Mouse (Mus musculus) hindbrain, embryonic 15.5 days (tissue): ENCODE results near the gene Ctla4. TPM values are rescaled to one million over a fixed set of nuclear protein-coding genes. Genes with fewer than 3 reads are reported as not detected.

ENCODE experiments used
- ATAC-seq: fragments of 200-750 bp; cut with Nextera tagmentation; 2 replicates; pipeline ENCODE4 v1.8.0; 2017; ENCODE audit warnings: low read depth, moderate number of reproducible peaks, moderate TSS enrichment; ENCODE audit not compliant: low FRiP score
- H3K27ac ChIP-seq: fragments of 300-500 bp; sonication (generic); replicated peaks from 2 replicates; pipeline ENCODE4 v1.5.1; 2015; ENCODE audit warnings: mild to moderate bottlenecking, inconsistent platforms
- H3K27me3 ChIP-seq: fragments of 300-500 bp; sonication (generic); 2 replicates; pipeline ENCODE4 v1.6.1; 2015; ENCODE audit warnings: control low read depth, inconsistent platforms
- H3K36me3 ChIP-seq: fragments of 300-500 bp; sonication (generic); 2 replicates; pipeline ENCODE4 v1.6.1; 2015; ENCODE audit warnings: control low read depth, inconsistent platforms
- H3K4me1 ChIP-seq: fragments of 300-500 bp; sonication (generic); replicated peaks from 2 replicates; pipeline ENCODE4 v1.6.1; 2015; ENCODE audit warnings: control low read depth, inconsistent platforms
- H3K4me2 ChIP-seq: fragments of 300-500 bp; sonication (generic); 2 replicates; pipeline ENCODE4 v1.6.1; 2015; ENCODE audit warnings: moderate library complexity, mild to moderate bottlenecking, inconsistent platforms
- H3K4me3 ChIP-seq: fragments of 300-500 bp; sonication (generic); 2 replicates; pipeline ENCODE4 v1.5.1; 2015; ENCODE audit warnings: mild to moderate bottlenecking, inconsistent platforms
- H3K9ac ChIP-seq: fragments of 300-500 bp; sonication (generic); 2 replicates; pipeline ENCODE4 v1.6.1; 2015; ENCODE audit warnings: inconsistent platforms
- H3K9me3 ChIP-seq: fragments of 300-500 bp; sonication (generic); 2 replicates; pipeline ENCODE4 v1.6.1; 2016; ENCODE audit warnings: control low read depth, inconsistent platforms
- WGBS: fragments of 180-500 bp; shearing (Covaris S2); methylation state at CpG from one replicate; pipeline ENCODE4 v1.1.7; 2015; 5-methylcytosine and 5-hydroxymethylcytosine counted together
- polyA plus RNA-seq: library from polyadenylated mRNA; unstranded; fragments of >200 nt; fragmentation: Nextera tagmentation; extraction: Ambion mirVana; gene quantifications from 2 replicates; pipeline ENCODE4 v1.2.1, GENCODE M21; 2015

The Ctla4 gene
- polyA plus RNA-seq, 1 experiment from 2014 or later: not detected

GRCm38 (mm10) chr1:60936963-60937711, 50.3 kb downstream of the Ctla4 start:
- no peak for ATAC-seq
- Histone ChIP-seq H3K27me3 (no peaks in the 10 kb centered on the region), H3K27ac (no peak overlapping the region), H3K9me3 (no peaks in the 10 kb centered on the region), H3K4me1 (peaks cover 10% of the 10 kb centered on the region), H3K4me2 (no peak overlapping the region), H3K9ac (no peak overlapping the region), H3K36me3 (no peaks in the 10 kb centered on the region), H3K4me3 (no peak overlapping the region)
- 85% methylated on average over 6 of the region's 6 CpGs for WGBS

- Histone ChIP-seq H3K27me3 (no peaks in the 10 kb centered on the region), H3K9me3 (no peaks in the 10 kb centered on the region), H3K4me3 (no peak overlapping the region), H3K9ac (no peak overlapping the region), H3K36me3 (no peaks in the 10 kb centered on the region), H3K4me2 (no peak overlapping the region), H3K4me1 (peaks cover 10% of the 10 kb centered on the region), H3K27ac (no peak overlapping the region)
- 82% methylated on average over 2 of the region's 2 CpGs for WGBS
- no peak for ATAC-seq
Measured at GRCm38 (mm10) chr1:60938256-60938655, 51.5 kb downstream of the Ctla4 start.

GRCm38 (mm10) chr1:60938974-60939373, 52.2 kb downstream of the Ctla4 start:
- 89% methylated on average over 5 of the region's 5 CpGs for WGBS

GRCm38 (mm10) chr1:60940023-60940422, 53.2 kb downstream of the Ctla4 start:
- Histone ChIP-seq H3K27ac (no peak overlapping the region), H3K27me3 (no peaks in the 10 kb centered on the region), H3K36me3 (no peaks in the 10 kb centered on the region), H3K4me3 (no peak overlapping the region), H3K4me2 (no peak overlapping the region), H3K4me1 (peaks cover 10% of the 10 kb centered on the region), H3K9me3 (no peaks in the 10 kb centered on the region), H3K9ac (no peak overlapping the region)
- no peak for ATAC-seq
- WGBS: 81% methylated on average over 3 of the region's 3 CpGs

More at GRCm38 (mm10) chr1:60938974-60939373, 52.2 kb downstream of the Ctla4 start:
- Histone ChIP-seq H3K9me3 (no peaks in the 10 kb centered on the region), H3K36me3 (no peaks in the 10 kb centered on the region), H3K27ac (no peak overlapping the region), H3K9ac (no peak overlapping the region), H3K4me3 (no peak overlapping the region), H3K27me3 (no peaks in the 10 kb centered on the region), H3K4me1 (peaks cover 10% of the 10 kb centered on the region), H3K4me2 (no peak overlapping the region)
- ATAC-seq: no peak

GRCm38 (mm10) chr1:60940620-60941019, 53.8 kb downstream of the Ctla4 start:
- 97% methylated on average over 1 of the region's 1 CpGs for WGBS
- Histone ChIP-seq H3K9ac (no peak overlapping the region), H3K36me3 (no peaks in the 10 kb centered on the region), H3K27me3 (no peaks in the 10 kb centered on the region), H3K4me2 (no peak overlapping the region), H3K27ac (no peak overlapping the region), H3K9me3 (no peaks in the 10 kb centered on the region), H3K4me3 (no peak overlapping the region), H3K4me1 (peaks cover 10% of the 10 kb centered on the region)
- no peak for ATAC-seq

GRCm38 (mm10) chr1:60941056-60942048, 54.6 kb downstream of the Ctla4 start:
- H3K9me3 ChIP-seq: no peaks in the 10 kb centered on the region
- H3K9ac ChIP-seq: no peak overlapping the region
- H3K4me2 ChIP-seq: no peak overlapping the region
- peaks cover 3% of the 10 kb centered on the region for H3K4me1 ChIP-seq
- H3K27me3 ChIP-seq: no peaks in the 10 kb centered on the region
- WGBS: 92% methylated on average over 5 of the region's 5 CpGs
- H3K4me3 ChIP-seq: no peak overlapping the region
- H3K36me3 ChIP-seq: no peaks in the 10 kb centered on the region
- H3K27ac ChIP-seq: no peak overlapping the region
- ATAC-seq: no peak

- Histone ChIP-seq H3K9ac (no peak overlapping the region), H3K36me3 (no peaks in the 10 kb centered on the region), H3K4me2 (no peak overlapping the region), H3K4me1 (no peaks in the 10 kb centered on the region), H3K27me3 (no peaks in the 10 kb centered on the region), H3K4me3 (no peak overlapping the region), H3K9me3 (no peaks in the 10 kb centered on the region), H3K27ac (no peak overlapping the region)
- 90% methylated on average over 2 of the region's 2 CpGs for WGBS
- ATAC-seq: no peak
Measured at GRCm38 (mm10) chr1:60942921-60943320, 56.1 kb downstream of the Ctla4 start.

- Histone ChIP-seq H3K27ac (no peak overlapping the region), H3K36me3 (no peaks in the 10 kb centered on the region), H3K4me2 (no peak overlapping the region), H3K27me3 (no peaks in the 10 kb centered on the region), H3K4me1 (no peaks in the 10 kb centered on the region), H3K9me3 (no peaks in the 10 kb centered on the region), H3K4me3 (no peak overlapping the region), H3K9ac (no peak overlapping the region)
- no peak for ATAC-seq
- 76% methylated on average over 8 of the region's 8 CpGs for WGBS
Measured at GRCm38 (mm10) chr1:60945633-60946401, 59.0 kb downstream of the Ctla4 start.

GRCm38 (mm10) chr1:60948112-60948511, 61.3 kb downstream of the Ctla4 start:
- Histone ChIP-seq H3K9me3 (no peaks in the 10 kb centered on the region), H3K4me3 (no peak overlapping the region), H3K27ac (no peak overlapping the region), H3K27me3 (no peaks in the 10 kb centered on the region), H3K4me2 (no peak overlapping the region), H3K4me1 (no peaks in the 10 kb centered on the region), H3K9ac (no peak overlapping the region), H3K36me3 (no peaks in the 10 kb centered on the region)
- 93% methylated on average over 6 of the region's 6 CpGs for WGBS
- no peak for ATAC-seq

GRCm38 (mm10) chr1:60952958-60953357, 66.2 kb downstream of the Ctla4 start:
- ATAC-seq: no peak
- H3K9me3 ChIP-seq: no peaks in the 10 kb centered on the region
- 75% methylated on average over 7 of the region's 7 CpGs for WGBS
- no peak overlapping the region for H3K4me2 ChIP-seq
- H3K4me1 ChIP-seq: no peaks in the 10 kb centered on the region
- no peaks in the 10 kb centered on the region for H3K36me3 ChIP-seq
- no peak overlapping the region for H3K9ac ChIP-seq
- no peaks in the 10 kb centered on the region for H3K27me3 ChIP-seq
- H3K27ac ChIP-seq: no peak overlapping the region
- H3K4me3 ChIP-seq: no peak overlapping the region

GRCm38 (mm10) chr1:60953686-60954085, 66.9 kb downstream of the Ctla4 start:
- no peak overlapping the region for H3K4me3 ChIP-seq
- H3K4me2 ChIP-seq: no peak overlapping the region
- H3K9me3 ChIP-seq: no peaks in the 10 kb centered on the region
- no peaks in the 10 kb centered on the region for H3K36me3 ChIP-seq
- H3K27ac ChIP-seq: no peak overlapping the region
- 92% methylated on average over 7 of the region's 7 CpGs for WGBS
- no peaks in the 10 kb centered on the region for H3K27me3 ChIP-seq
- no peaks in the 10 kb centered on the region for H3K4me1 ChIP-seq
- ATAC-seq: no peak
- H3K9ac ChIP-seq: no peak overlapping the region
